Mouse (Mus musculus): ENCODE measurements at regions not wholly inside any gene's neighbourhood (a gene's known extent, or its start where the extent isn't known, plus 50 kb on each side); places are given as distances from the start of the nearest gene placed in this dataset.

GRCm38 (mm10) chr7:79534819-79535218 is 68.7 kb upstream of the Polg start:
- TF ChIP-seq GATA1 (IDR thresholded peaks at IDR 0.05; ENCODE audit: low read length), result no peak
- TF ChIP-seq TAL1 (IDR thresholded peaks at IDR 0.05; ENCODE audit: low read length), result no peak
